Mouse (Mus musculus): Measurements from ENCODE around the gene Cd248. TPM values are rescaled to one million over a fixed set of nuclear protein-coding genes. Genes with fewer than 3 reads are reported as not detected.
"Not testable (repeated sequence)": the region's sequence is repeated elsewhere in the genome, so short reads cannot be mapped to it uniquely, and the experiment has no call there.

The Cd248 gene
- polyA plus RNA-seq, 1 experiment: 5.8 TPM

GRCm38 (mm10) chr19:5072389-5073019 is 4.6 kb downstream of the Cd248 start:
- Histone ChIP-seq H3K27ac (ENCODE audit: insufficient read depth, low read length) (no peak overlapping the region), H3K4me3 (ENCODE audit: insufficient read depth, low read length) (peak overlapping the region; percentile 34), H3K4me1 (ENCODE audit: control insufficient read depth, insufficient read depth, low read length) (no peaks in the 10 kb centered on the region)
- TF ChIP-seq POLR2A (IDR thresholded peaks at IDR 0.05; ENCODE audit: extremely low read depth, insufficient read depth, low read length) (no peak), CTCF (IDR thresholded peaks at IDR 0.05; ENCODE audit: extremely low read depth, insufficient read depth, low read length) (no peak)

- no peaks in the 10 kb centered on the region for H3K4me1 ChIP-seq (ENCODE audit: control insufficient read depth, insufficient read depth, low read length)
- TF ChIP-seq POLR2A (IDR thresholded peaks at IDR 0.05; ENCODE audit: extremely low read depth, insufficient read depth, low read length) (no peak), CTCF (IDR thresholded peaks at IDR 0.05; ENCODE audit: extremely low read depth, insufficient read depth, low read length) (peak; percentile 51)
- H3K27ac ChIP-seq (ENCODE audit: insufficient read depth, low read length): no peak overlapping the region
- no peak overlapping the region for H3K4me3 ChIP-seq (ENCODE audit: insufficient read depth, low read length)
Observed at GRCm38 (mm10) chr19:5073028-5073427, 5.2 kb downstream of the Cd248 start.

GRCm38 (mm10) chr19:5073518-5073917 is 5.6 kb downstream of the Cd248 start:
- H3K27ac ChIP-seq (ENCODE audit: insufficient read depth, low read length): no peak overlapping the region
- TF ChIP-seq CTCF (IDR thresholded peaks at IDR 0.05; ENCODE audit: extremely low read depth, insufficient read depth, low read length): no peak
- no peak for TF ChIP-seq POLR2A (IDR thresholded peaks at IDR 0.05; ENCODE audit: extremely low read depth, insufficient read depth, low read length)

GRCm38 (mm10) chr19:5079279-5079678 is 11.4 kb downstream of the Cd248 start:
- Histone ChIP-seq H3K4me1 (ENCODE audit: control insufficient read depth, insufficient read depth, low read length) (no peaks in the 10 kb centered on the region), H3K27ac (ENCODE audit: insufficient read depth, low read length) (no peak overlapping the region), H3K4me3 (ENCODE audit: insufficient read depth, low read length) (no peak overlapping the region)
- TF ChIP-seq CTCF (IDR thresholded peaks at IDR 0.05; ENCODE audit: extremely low read depth, insufficient read depth, low read length) (no peak), POLR2A (IDR thresholded peaks at IDR 0.05; ENCODE audit: extremely low read depth, insufficient read depth, low read length) (no peak)

More at GRCm38 (mm10) chr19:5073518-5073917, 5.6 kb downstream of the Cd248 start:
- no peaks in the 10 kb centered on the region for H3K4me1 ChIP-seq (ENCODE audit: control insufficient read depth, insufficient read depth, low read length)
- no peak overlapping the region for H3K4me3 ChIP-seq (ENCODE audit: insufficient read depth, low read length)

- H3K4me3 ChIP-seq (ENCODE audit: insufficient read depth, low read length): peak overlapping the region; percentile 25; the same call in 1 of the 2 replicates
- TF ChIP-seq CTCF (IDR thresholded peaks at IDR 0.05; ENCODE audit: extremely low read depth, insufficient read depth, low read length) (no peak), POLR2A (IDR thresholded peaks at IDR 0.05; ENCODE audit: extremely low read depth, insufficient read depth, low read length) (no peak)
- H3K4me1 ChIP-seq (ENCODE audit: control insufficient read depth, insufficient read depth, low read length): no peaks in the 10 kb centered on the region
- no peak overlapping the region for H3K27ac ChIP-seq (ENCODE audit: insufficient read depth, low read length)
Observed at GRCm38 (mm10) chr19:5082005-5082404, 14.1 kb downstream of the Cd248 start.

- H3K4me3 ChIP-seq (ENCODE audit: insufficient read depth, low read length): peak overlapping the region; percentile 25
- H3K4me1 ChIP-seq (ENCODE audit: control insufficient read depth, insufficient read depth, low read length): no peaks in the 10 kb centered on the region
- no peak overlapping the region for H3K27ac ChIP-seq (ENCODE audit: insufficient read depth, low read length)
- TF ChIP-seq CTCF (IDR thresholded peaks at IDR 0.05; ENCODE audit: extremely low read depth, insufficient read depth, low read length): no peak
- no peak for TF ChIP-seq POLR2A (IDR thresholded peaks at IDR 0.05; ENCODE audit: extremely low read depth, insufficient read depth, low read length)
Observed at GRCm38 (mm10) chr19:5082596-5082995, 14.7 kb downstream of the Cd248 start.

GRCm38 (mm10) chr19:5083961-5084833 is 16.3 kb downstream of the Cd248 start:
- no peaks in the 10 kb centered on the region for H3K4me1 ChIP-seq (ENCODE audit: control insufficient read depth, insufficient read depth, low read length)

GRCm38 (mm10) chr19:5084834-5085144 is 16.9 kb downstream of the Cd248 start:
- Histone ChIP-seq H3K4me3 (ENCODE audit: insufficient read depth, low read length) (peak overlapping the region; percentile 99), H3K27ac (ENCODE audit: insufficient read depth, low read length) (peak overlapping the region; percentile 98), H3K4me1 (ENCODE audit: control insufficient read depth, insufficient read depth, low read length) (no peaks in the 10 kb centered on the region)
- TF ChIP-seq POLR2A (IDR thresholded peaks at IDR 0.05; ENCODE audit: extremely low read depth, insufficient read depth, low read length): no peak
- TF ChIP-seq CTCF (IDR thresholded peaks at IDR 0.05; ENCODE audit: extremely low read depth, insufficient read depth, low read length): no peak

More at GRCm38 (mm10) chr19:5083961-5084833, 16.3 kb downstream of the Cd248 start:
- peak overlapping the region; percentile 99 for H3K4me3 ChIP-seq (ENCODE audit: insufficient read depth, low read length)
- peak overlapping the region; percentile 98 for H3K27ac ChIP-seq (ENCODE audit: insufficient read depth, low read length)
- TF ChIP-seq CTCF (IDR thresholded peaks at IDR 0.05; ENCODE audit: extremely low read depth, insufficient read depth, low read length) (no peak), POLR2A (IDR thresholded peaks at IDR 0.05; ENCODE audit: extremely low read depth, insufficient read depth, low read length) (no peak; the same call in 1 of the 2 replicates)

- TF ChIP-seq POLR2A (IDR thresholded peaks at IDR 0.05; ENCODE audit: extremely low read depth, insufficient read depth, low read length): peak; percentile 27
- no peak for TF ChIP-seq CTCF (IDR thresholded peaks at IDR 0.05; ENCODE audit: extremely low read depth, insufficient read depth, low read length)
- H3K4me1 ChIP-seq (ENCODE audit: control insufficient read depth, insufficient read depth, low read length): no peaks in the 10 kb centered on the region
- peak within 1 kb of the TSS; percentile 98 for H3K27ac ChIP-seq (ENCODE audit: insufficient read depth, low read length)
- peak within 1 kb of the TSS; percentile 99 for H3K4me3 ChIP-seq (ENCODE audit: insufficient read depth, low read length)
Observed at GRCm38 (mm10) chr19:5085145-5085863, 17.4 kb downstream of the Cd248 start, which contains the start of gene Tmem151a. Gene Tmem151a, minus strand, starts transcription at chr19:5085531.

GRCm38 (mm10) chr19:5086533-5086932 is 18.7 kb downstream of the Cd248 start:
- peak overlapping the region; percentile 99; the same call in 1 of the 2 replicates for H3K4me3 ChIP-seq (ENCODE audit: insufficient read depth, low read length)
- H3K4me1 ChIP-seq (ENCODE audit: control insufficient read depth, insufficient read depth, low read length); H3K27ac ChIP-seq (ENCODE audit: insufficient read depth, low read length): not testable (repeated sequence)
